ENCODE assay signal across 7 mouse cellular contexts in the genomic region with DNA sequence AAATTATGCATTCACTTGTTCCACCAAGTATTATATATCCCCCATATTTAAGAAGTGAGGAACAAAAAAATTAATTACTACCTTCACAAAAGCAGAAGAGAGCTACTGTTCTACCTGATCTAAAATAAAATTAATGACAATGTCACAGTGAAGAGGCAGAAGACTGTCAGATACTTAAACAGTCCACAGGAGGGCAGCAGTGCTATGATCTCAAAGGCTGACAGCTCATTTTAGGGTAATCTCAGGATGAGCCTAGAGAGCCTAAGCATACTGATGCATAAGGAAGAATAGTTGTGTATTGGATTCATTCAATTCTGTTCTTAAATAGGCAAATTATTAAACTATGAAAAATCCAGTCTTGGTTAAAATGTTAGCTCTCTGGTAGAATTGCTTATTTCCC. TPM values are rescaled to one million over a fixed set of nuclear protein-coding genes. Genes with fewer than 3 reads are reported as not detected.
DNase-seq lines count a peak whose midpoint lies in the region; ATAC-seq and TF ChIP-seq lines count a peak whose summit lies in the region.

No protein-coding gene starts in this region.

- H3K9ac ChIP-seq in limb, embryonic 11.5 days (ENCODE audit: low read length) = no peak overlapping the region
- H3K9ac ChIP-seq in hindbrain, embryonic 15.5 days = no peak overlapping the region
- H3K9ac ChIP-seq in lung, postnatal 0 days (replicated peaks; ENCODE audit: low read depth) = no peak overlapping the region

- ATAC-seq in limb, embryonic 11.5 days (ENCODE audit: insufficient number of reproducible peaks, low FRiP score, low TSS enrichment, low read depth) = 0 out of 2 replicates have a peak, but pooled peaks have one; percentile 26
- ATAC-seq in hindbrain, embryonic 15.5 days (ENCODE audit: low FRiP score, low read depth) = peak; percentile 82
- ATAC-seq in lung, postnatal 0 days = no peak

- H3K4me1 ChIP-seq in limb, embryonic 11.5 days (ENCODE audit: control insufficient read depth, insufficient read depth, low read length) = no peaks in the 10 kb centered on the region
- no peaks in the 10 kb centered on the region for H3K4me1 ChIP-seq in limb, embryonic 10.5 days
- no peaks in the 10 kb centered on the region for H3K4me1 ChIP-seq in hindbrain, embryonic 15.5 days (replicated peaks)
- no peaks in the 10 kb centered on the region for H3K4me1 ChIP-seq in lung, postnatal 0 days (ENCODE audit: insufficient read depth, low read depth, low read length)

- no peaks in the 10 kb centered on the region for H3K27me3 ChIP-seq in limb, embryonic 11.5 days (ENCODE audit: control insufficient read depth, insufficient read depth, low read length)
- no peaks in the 10 kb centered on the region for H3K27me3 ChIP-seq in limb, embryonic 10.5 days (ENCODE audit: low read depth, poor library complexity, severe bottlenecking)
- no peaks in the 10 kb centered on the region for H3K27me3 ChIP-seq in hindbrain, embryonic 15.5 days
- no peaks in the 10 kb centered on the region for H3K27me3 ChIP-seq in lung, postnatal 0 days (replicated peaks; ENCODE audit: insufficient read depth, low read length)

- no peak for TF ChIP-seq EP300 in lung, postnatal 0 days (IDR thresholded peaks at IDR 0.05)

- TF ChIP-seq CTCF in lung, postnatal 0 days (IDR thresholded peaks at IDR 0.05) = peak; percentile 78

- H3K9me3 ChIP-seq in limb, embryonic 11.5 days (ENCODE audit: control insufficient read depth, low read length) = no peaks in the 10 kb centered on the region
- H3K9me3 ChIP-seq in limb, embryonic 10.5 days (replicated peaks) = no peaks in the 10 kb centered on the region
- no peaks in the 10 kb centered on the region for H3K9me3 ChIP-seq in hindbrain, embryonic 15.5 days
- no peaks in the 10 kb centered on the region for H3K9me3 ChIP-seq in lung, postnatal 0 days (ENCODE audit: low read length)

- no peaks in the 10 kb centered on the region for H3K36me3 ChIP-seq in limb, embryonic 11.5 days (ENCODE audit: control insufficient read depth, insufficient read depth, low read length)
- H3K36me3 ChIP-seq in limb, embryonic 10.5 days = no peaks in the 10 kb centered on the region
- H3K36me3 ChIP-seq in hindbrain, embryonic 15.5 days = no peaks in the 10 kb centered on the region
- H3K36me3 ChIP-seq in lung, postnatal 0 days (ENCODE audit: insufficient read depth, low read length) = no peaks in the 10 kb centered on the region

- no peak for DNase-seq in limb, embryonic 11.5 days (ENCODE audit: low spot score)
- DNase-seq in limb, embryonic 10.5 days (ENCODE audit: low spot score) = no peak
- DNase-seq in R1 (ENCODE audit: low read depth, low spot score) = peak; percentile 56
- peak; percentile 36 to 49 for DNase-seq in cerebellum, postnatal 36 days
- peak; percentile 62 for DNase-seq in lung, postnatal 0 days (ENCODE audit: low spot score)
- peak; percentile 38 for DNase-seq in thymus, postnatal 4 days

- H3K27ac ChIP-seq in limb, embryonic 11.5 days (replicated peaks; ENCODE audit: low read depth, low read length) = no peak overlapping the region
- no peak overlapping the region for H3K27ac ChIP-seq in limb, embryonic 10.5 days
- H3K27ac ChIP-seq in hindbrain, embryonic 15.5 days (replicated peaks) = no peak overlapping the region
- no peak overlapping the region for H3K27ac ChIP-seq in lung, postnatal 0 days (ENCODE audit: low read length)

- no peak overlapping the region for H3K4me2 ChIP-seq in limb, embryonic 11.5 days (ENCODE audit: low read depth, severe bottlenecking)
- H3K4me2 ChIP-seq in hindbrain, embryonic 15.5 days = no peak overlapping the region
- H3K4me2 ChIP-seq in lung, postnatal 0 days (replicated peaks; ENCODE audit: low read depth, low read length) = no peak overlapping the region

- H3K4me3 ChIP-seq in limb, embryonic 11.5 days (ENCODE audit: low read depth, low read length) = no peak overlapping the region
- no peak overlapping the region for H3K4me3 ChIP-seq in limb, embryonic 10.5 days
- no peak overlapping the region for H3K4me3 ChIP-seq in hindbrain, embryonic 15.5 days
- H3K4me3 ChIP-seq in lung, postnatal 0 days (ENCODE audit: low read depth, low read length) = no peak overlapping the region

RNA-seq across cellular contexts. Expression of a gene that starts 51.6 kb away (rescaled TPM):
- 0.23 and 0.59 TPM in 2 replicates for polyA plus RNA-seq in limb, embryonic 11.5 days (2014; fragmentation: Nextera tagmentation; extraction: Ambion mirVana)
- 0.30 and 0.36 TPM in 2 replicates for polyA plus RNA-seq in limb, embryonic 10.5 days (2016; fragmentation: Nextera tagmentation; extraction: Ambion mirVana)
- polyA plus RNA-seq in hindbrain, embryonic 15.5 days (2015; fragmentation: Nextera tagmentation; extraction: Ambion mirVana) = 1.4 and 2.0 TPM in 2 replicates
- 0.95 and 1.6 TPM in 2 replicates for polyA plus RNA-seq in lung, postnatal 0 days (2015; fragmentation: Nextera tagmentation; extraction: Ambion mirVana)

Comparison
In these comparisons a context has a peak if more than half of its experiments do, and no peak if none do; other contexts are left out.
1. DNase-seq: peak in R1 (single experiment), cerebellum, postnatal 36 days (2 of 2), lung, postnatal 0 days (single experiment) and thymus, postnatal 4 days (single experiment); none in limb, embryonic 11.5 days (single experiment) and limb, embryonic 10.5 days (single experiment).